Mouse (Mus musculus) erythroblast, embryonic 14.5 days (primary cell): ENCODE data around the gene Gm5617.

Source experiments
- GATA1 ChIP-seq: IDR thresholded peaks from 2 replicates; pipeline ENCODE4 v1.6.1; 2012; ENCODE audit warnings: low read length, inconsistent platforms, mixed read lengths
- TAL1 ChIP-seq: IDR thresholded peaks from 3 replicates; pipeline ENCODE4 v1.6.1; 2012; ENCODE audit warnings: low read length, inconsistent platforms, mixed read lengths

- TF ChIP-seq TAL1 (no peak), GATA1 (no peak)
Measured at GRCm38 (mm10) chr9:48538044-48538645, 42.9 kb downstream of the Gm5617 start.
